Mouse (Mus musculus): Measurements from ENCODE around the gene Fbxo7.

GRCm38 (mm10) chr10:86070751-86071150, 49.0 kb downstream of the Fbxo7 start:
- TF ChIP-seq CTCF (IDR thresholded peaks at IDR 0.05; ENCODE audit: low read depth) (no peak), EP300 (IDR thresholded peaks at IDR 0.05; ENCODE audit: low read depth) (no peak)
